Mouse (Mus musculus) urinary bladder, postnatal 10 days (tissue): ENCODE data around the gene Pithd1.
"Not testable (repeated sequence)": the region's sequence is repeated elsewhere in the genome, so short reads cannot be mapped to it uniquely, and the experiment has no call there.

Experiments used
- DNase-seq: peaks from one replicate; pipeline ENCODE4 v3.0.0; 2022; ENCODE audit warnings: low spot score

Gene Pithd1

GRCm38 (mm10) chr4:135986301-135986942 is 642 bp downstream of the Pithd1 start:
- no peak for DNase-seq

GRCm38 (mm10) chr4:135985769-135986168 is 1.3 kb downstream of the Pithd1 start:
- DNase-seq = no peak

GRCm38 (mm10) chr4:135985193-135985592 is 1.9 kb downstream of the Pithd1 start:
- DNase-seq = no peak

GRCm38 (mm10) chr4:135984556-135984955 is 2.5 kb downstream of the Pithd1 start:
- DNase-seq = no peak

DNA sequence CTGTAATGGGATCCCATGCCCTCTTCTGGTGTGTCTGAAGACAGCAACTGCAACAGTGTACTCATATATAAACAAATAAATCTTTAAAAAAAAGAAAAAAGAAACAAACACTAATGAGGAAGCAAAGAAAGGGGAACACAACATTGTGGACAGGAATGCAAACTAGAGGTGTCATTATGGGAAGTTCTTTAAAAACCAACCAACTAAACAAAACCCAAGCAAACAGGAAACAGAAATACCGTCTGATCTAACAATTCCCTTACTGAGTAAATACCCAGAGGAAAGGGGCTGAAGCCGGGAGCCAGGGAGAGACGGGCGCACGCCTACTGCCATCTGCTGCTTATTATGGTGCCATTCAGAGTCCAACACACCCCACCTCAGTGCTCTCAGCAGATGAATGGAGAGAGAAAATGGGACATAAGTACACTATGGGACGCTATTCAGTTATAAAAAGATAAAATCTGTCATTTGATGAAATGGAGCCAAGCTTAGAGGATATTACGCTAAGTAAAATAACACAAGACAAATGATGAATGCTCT is 5.5 kb downstream of the Pithd1 start:
- DNase-seq = no peak

DNA sequence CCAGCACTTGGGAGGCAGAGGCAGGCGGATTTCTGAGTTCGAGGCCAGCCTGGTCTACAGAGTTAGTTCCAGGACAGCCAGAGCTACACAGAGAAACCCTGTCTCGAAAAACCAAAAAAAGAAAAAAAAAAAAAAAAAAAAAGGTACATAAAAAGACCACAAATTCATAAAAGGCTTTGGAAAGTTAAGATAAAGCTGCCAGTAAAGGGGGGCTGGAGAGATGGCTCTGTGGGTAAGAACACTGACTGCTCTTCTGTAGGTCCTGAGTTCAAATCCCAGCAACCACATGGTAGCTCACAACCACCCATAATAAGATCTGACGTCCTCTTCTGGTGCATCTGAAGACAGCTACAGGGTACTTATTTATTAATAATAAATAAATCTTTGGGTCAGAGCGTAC is 6.8 kb downstream of the Pithd1 start:
- DNase-seq = not testable (repeated sequence)

GRCm38 (mm10) chr4:135976146-135976545 is 10.9 kb downstream of the Pithd1 start:
- no peak for DNase-seq

DNA sequence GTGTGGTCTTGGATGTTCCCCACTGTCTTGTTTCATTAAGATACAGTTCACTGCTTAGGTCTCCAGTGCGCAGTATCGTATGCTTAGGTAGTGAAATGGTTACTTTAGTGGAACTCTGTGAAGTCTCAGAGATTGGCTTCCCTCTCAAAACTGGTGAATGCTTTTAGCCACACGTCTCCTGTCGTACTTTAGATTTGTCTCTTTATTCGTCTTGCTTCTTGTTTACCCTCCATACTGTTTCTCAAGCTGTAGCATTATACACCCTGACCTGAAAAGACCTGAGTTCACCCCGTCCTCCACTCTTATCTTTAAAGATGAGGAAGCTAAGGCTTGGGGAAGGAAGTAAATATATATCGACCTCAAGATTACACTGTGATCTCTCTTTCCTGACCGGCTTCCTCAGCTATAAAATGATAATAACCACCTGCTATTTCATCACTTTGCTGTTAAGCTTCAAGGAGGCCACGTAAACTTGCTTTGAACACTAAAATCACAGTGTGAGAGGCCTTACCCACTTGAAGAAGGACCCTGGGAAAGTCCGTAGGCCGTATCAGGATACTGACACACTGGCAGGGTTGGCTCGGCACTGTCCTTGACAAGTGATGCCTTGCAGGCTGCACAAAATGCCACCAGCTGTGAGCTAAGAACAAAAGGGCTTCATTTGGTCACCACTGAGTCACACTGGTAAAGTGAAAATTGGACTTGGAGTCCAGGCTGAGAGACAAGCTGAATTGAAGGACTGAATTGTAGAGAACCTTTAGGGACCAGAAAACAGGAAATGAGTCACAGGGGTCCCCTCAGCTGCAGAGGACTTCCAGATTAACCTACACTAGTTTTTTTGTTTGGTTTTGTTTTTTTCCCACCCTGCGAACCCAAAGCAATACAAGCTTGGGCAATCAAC is 13.9 kb downstream of the Pithd1 start:
- no peak for DNase-seq

GRCm38 (mm10) chr4:135972556-135972906 is 14.5 kb downstream of the Pithd1 start, which contains the start of gene Lypla2:
Gene Lypla2 (minus strand): TSS chr4:135972626.
- DNase-seq = peak; percentile 72

GRCm38 (mm10) chr4:135971805-135972555 is 15.1 kb downstream of the Pithd1 start:
- no peak for DNase-seq

GRCm38 (mm10) chr4:135970585-135970984 is 16.5 kb downstream of the Pithd1 start:
- no peak for DNase-seq

DNA sequence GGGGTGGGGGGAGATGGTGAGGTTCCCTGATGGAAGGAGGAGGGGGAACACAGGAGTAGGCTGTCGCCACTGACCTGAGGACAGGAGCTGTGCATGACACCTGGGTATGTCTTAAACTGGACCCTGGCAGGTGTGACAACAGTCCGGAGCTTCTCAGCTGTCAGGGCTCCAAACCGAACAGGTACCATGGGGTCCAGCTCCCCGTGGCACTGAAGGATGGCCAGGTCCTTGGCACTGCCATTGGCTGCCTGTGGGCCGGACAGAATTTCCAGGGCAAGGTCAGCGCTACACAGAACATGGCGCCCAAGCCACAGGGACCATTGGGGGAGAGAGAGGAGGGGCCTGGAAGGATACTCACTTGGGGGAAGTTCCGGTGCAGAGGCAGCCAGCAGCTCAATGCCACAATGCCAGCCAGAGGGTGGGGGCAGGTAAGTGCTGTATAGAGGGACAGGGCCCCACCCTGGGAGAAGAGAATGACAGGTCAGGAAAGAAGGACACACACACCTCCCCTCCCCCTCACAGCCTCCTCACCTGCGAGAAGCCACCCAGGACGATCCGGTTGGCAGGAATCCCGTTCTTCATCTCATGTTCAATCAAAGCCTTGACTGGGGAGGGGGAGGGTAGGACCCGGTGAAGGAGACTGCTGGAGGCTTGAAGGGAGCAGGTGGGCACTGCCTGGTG is 17.9 kb downstream of the Pithd1 start:
- no peak for DNase-seq

- DNase-seq = no peak
Observed at GRCm38 (mm10) chr4:135968271-135968869, 18.7 kb downstream of the Pithd1 start.

DNA sequence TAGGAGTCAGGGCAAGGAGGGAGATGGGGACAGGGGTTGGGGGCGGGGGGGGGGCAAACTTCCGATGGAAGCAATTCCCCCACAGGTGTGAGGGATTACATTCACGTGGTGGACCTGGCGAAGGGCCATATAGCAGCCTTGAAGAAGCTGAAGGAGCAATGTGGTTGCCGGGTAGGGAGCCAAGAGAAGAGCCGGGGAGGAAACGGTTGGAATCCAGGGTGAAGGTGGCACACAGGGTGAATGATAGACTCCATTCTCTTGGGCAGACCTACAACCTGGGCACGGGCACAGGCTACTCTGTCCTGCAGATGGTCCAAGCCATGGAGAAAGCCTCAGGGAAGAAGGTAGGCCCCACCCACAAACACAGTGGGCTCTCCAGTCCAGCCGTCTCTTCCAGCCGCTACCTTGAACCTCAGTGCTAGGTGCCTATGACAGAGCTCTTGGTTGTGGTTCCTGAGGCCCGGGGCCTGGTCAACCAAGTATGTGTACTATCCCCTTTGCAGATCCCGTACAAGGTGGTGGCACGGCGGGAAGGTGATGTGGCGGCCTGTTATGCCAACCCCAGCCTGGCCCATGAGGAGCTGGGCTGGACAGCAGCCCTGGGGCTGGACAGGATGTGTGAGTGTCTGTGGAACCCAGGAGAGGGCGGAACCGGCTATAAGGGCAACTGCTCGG is 19.8 kb downstream of the Pithd1 start:
- no peak for DNase-seq

DNA sequence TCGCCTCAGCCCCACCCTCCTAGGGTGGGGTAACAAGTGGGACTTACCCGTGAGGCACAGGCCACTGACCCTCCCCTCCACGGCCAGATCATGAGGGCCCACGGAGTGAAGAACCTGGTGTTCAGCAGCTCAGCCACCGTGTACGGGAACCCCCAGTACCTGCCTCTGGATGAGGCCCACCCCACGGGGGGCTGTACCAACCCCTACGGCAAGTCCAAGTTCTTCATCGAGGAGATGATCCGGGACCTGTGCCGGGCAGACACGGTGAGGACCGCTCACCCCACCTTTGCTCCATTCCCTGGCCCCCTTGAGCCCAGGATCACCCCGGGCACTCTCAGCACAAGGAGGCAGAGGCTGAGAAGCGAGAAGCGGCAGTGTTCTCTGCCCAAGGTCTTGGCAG is 20.8 kb downstream of the Pithd1 start:
- DNase-seq = no peak

GRCm38 (mm10) chr4:135965113-135965512 is 22.0 kb downstream of the Pithd1 start:
- DNase-seq = no peak

DNA sequence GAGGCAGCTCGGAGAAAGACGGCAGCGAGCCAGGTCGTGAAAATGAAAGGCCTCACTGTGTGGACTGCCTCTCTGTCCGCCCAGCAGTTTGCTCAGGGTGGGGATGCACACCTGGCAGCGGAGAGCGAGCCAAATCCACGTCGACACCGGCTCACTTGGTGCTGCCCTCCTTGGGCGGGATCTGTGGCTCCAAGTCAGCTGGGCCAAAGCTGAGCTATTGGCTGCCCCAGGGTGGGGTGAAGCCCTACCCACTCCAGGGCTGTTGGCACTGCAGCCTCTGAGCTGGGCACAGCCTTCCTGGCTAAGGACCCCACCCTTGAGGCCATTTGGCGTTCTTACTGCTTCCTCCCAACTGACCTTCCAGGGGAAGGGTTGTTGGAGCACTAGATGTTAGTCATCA is 22.6 kb downstream of the Pithd1 start:
- DNase-seq = no peak

DNA sequence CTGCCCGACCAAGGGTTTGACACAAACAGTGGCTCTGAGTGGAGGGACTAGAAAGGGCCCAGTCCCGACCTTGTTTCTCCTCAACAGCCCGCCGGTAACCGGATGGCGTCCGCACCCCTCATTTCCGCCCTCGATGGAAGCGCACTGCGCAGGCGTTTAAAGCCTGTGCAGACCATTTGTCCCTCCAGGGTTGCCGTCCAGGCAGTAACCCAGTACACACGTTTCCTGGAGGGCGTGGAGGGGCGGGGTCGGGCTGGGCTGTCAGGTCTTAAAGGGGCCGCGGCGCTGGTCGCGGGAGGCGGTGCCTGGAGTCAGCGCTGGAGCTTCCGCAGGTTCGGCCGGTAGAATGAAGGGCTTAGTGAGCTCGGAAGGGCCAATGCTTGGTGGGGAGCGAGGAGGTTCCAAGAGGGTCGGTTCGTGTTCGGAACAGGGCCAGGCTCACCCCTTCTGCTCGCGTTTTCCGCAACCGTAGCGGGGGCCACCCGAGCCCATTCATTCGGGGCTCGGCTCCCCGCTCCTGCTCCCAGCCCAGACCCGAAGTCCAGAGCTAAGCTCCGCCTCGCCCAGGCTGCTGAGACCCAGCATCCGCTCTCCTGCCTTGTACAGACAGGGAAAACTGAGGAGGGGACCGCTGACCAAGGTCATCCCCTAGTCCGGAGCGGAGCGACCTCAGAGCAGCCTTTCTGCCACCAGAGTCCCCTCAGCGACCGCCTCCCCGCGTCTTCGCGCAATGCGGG is 23.4 kb downstream of the Pithd1 start, which contains the start of gene Gale:
Gale (plus strand) TSS at position 271 of the 737 bp plus-strand sequence.
- peak; percentile 82 for DNase-seq

DNA sequence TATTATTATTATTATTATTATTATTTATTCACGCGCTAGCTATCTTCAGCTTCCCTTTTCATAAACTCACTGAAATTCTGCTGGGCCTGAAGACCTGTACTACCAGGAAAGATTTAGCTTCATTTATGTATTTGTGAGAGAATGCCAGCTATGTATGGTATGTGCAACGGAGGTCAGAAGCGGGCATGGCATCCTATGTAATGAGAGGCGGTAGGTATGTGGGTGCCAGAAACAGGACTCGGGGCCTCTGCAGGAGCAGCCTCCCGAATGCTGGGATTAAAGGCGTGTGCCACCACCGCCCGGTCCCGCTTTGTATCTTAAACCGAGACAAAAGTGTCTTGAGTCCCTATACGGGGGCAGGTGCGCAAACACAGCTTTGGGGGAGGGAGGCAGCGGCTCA is 24.1 kb downstream of the Pithd1 start:
- no peak for DNase-seq

- DNase-seq = no peak
Observed at GRCm38 (mm10) chr4:135962198-135962597, 24.9 kb downstream of the Pithd1 start.
